Comparison of ENCODE assay signal across 8 mouse cellular contexts in the genomic region with DNA sequence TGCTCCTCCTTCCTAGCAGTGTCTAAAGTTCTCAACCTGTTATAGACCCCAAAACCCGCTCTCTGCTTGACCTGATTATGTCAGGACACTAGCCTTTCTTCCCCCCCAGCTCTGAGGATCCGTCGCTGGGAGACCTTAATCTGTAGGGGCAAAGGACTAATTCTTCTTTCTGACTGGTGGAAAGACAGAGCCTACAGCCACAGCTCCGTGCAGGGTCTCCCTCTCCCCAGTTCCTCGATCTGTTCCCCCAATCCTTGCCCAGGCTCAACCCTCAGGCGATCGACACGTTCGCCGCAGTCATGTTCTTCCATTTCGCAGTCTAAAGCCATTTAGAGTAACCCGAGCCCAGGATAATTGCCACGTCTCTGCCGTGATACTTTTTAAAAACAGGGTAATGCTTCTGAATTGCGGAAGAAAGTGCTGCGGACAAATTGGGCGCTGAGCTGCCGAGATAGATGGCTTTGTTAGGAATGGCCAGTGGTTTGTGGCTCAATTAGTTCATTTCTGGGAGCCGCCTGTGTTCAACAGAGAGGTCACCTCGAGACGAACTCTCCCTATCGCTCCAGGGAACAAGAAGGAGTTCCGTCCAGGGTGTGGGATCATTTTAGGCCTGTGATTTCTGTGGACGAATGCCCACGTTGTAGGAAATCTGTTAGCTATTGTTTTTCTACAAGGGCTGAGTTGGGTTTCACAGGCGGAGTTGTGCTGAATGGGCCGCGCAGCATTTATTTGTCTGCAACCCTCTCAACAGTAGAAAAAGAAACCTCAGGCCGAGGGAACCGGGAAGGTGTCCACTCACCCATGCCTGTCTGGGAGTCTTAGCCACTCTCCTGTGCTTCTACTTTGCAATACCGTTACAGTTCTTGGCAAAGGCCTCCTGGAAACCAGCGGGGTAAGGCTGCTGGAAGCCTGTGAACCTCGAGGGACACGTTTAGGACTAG. TPM values are rescaled to one million over a fixed set of nuclear protein-coding genes. Genes with fewer than 3 reads are reported as not detected.
DNase-seq lines count a peak whose midpoint lies in the region; ATAC-seq and TF ChIP-seq lines count a peak whose summit lies in the region.

No protein-coding gene starts in this region.

- peak overlapping the region; percentile 66 for H3K4me3 ChIP-seq in heart, embryonic 11.5 days (ENCODE audit: low read depth, low read length)
- H3K4me3 ChIP-seq in heart, postnatal 0 days (ENCODE audit: low read depth, low read length) = peak overlapping the region; percentile 76
- H3K4me3 ChIP-seq in liver, embryonic 15.5 days (replicated peaks) = peak overlapping the region; percentile 53

- WGBS in heart, embryonic 11.5 days (ENCODE audit: insufficient replicate concordance) = 3% methylated on average over 34 of the region's 34 CpGs
- WGBS in heart, postnatal 0 days = 26% methylated on average over 34 of the region's 34 CpGs
- 2% methylated on average over 34 of the region's 34 CpGs for WGBS in liver, embryonic 15.5 days (ENCODE audit: insufficient replicate concordance)

- peak overlapping the region; percentile 94 for H3K4me2 ChIP-seq in heart, embryonic 11.5 days
- peak overlapping the region; percentile 85 for H3K4me2 ChIP-seq in heart, postnatal 0 days (ENCODE audit: low read depth, low read length)
- peak overlapping the region; percentile 73 for H3K4me2 ChIP-seq in liver, embryonic 15.5 days

- intact Hi-C loops in heart, postnatal 25 days (cut with DNase I) = loop anchor here (10.0 kb wide), 1 partner anchor 232 kb away; a partner anchor contains a TSS

- H3K4me1 ChIP-seq in heart, embryonic 11.5 days (ENCODE audit: control insufficient read depth, insufficient read depth, low read length) = 0 out of 2 replicates have a peak, but pooled peaks cover 8% of the 10 kb centered on the region
- H3K4me1 ChIP-seq in heart, postnatal 0 days (ENCODE audit: control insufficient read depth, insufficient read depth) = peaks cover 8% of the 10 kb centered on the region
- peaks cover 6% of the 10 kb centered on the region for H3K4me1 ChIP-seq in liver, embryonic 15.5 days (replicated peaks)

- no peak for DNase-seq in heart, postnatal 25 days (ENCODE audit: low spot score)
- peak; percentile 53 for DNase-seq in brain, embryonic 14.5 days (ENCODE audit: low read depth)
- DNase-seq in heart, postnatal 0 days (ENCODE audit: low spot score) = no peak
- DNase-seq in right cerebral cortex, postnatal 14 days = no peak
- no peak for DNase-seq in thymus, postnatal 14 days
- DNase-seq in thymus, postnatal 25 days = no peak

- no peak overlapping the region for H3K9ac ChIP-seq in heart, embryonic 11.5 days (ENCODE audit: low read depth, low read length)
- no peak overlapping the region for H3K9ac ChIP-seq in heart, postnatal 0 days (replicated peaks; ENCODE audit: low read depth, low read length)
- H3K9ac ChIP-seq in liver, embryonic 15.5 days = no peak overlapping the region

- TF ChIP-seq CTCF in brain, embryonic 14.5 days (IDR thresholded peaks at IDR 0.05; ENCODE audit: borderline replicate concordance, extremely low read depth, insufficient read depth, insufficient read length) = no peak
- no peak for TF ChIP-seq CTCF in heart, postnatal 0 days (IDR thresholded peaks at IDR 0.05; ENCODE audit: low read depth)

- H3K27me3 ChIP-seq in heart, embryonic 11.5 days (ENCODE audit: control insufficient read depth, insufficient read depth, low read length) = peaks cover 59% of the 10 kb centered on the region
- H3K27me3 ChIP-seq in heart, postnatal 0 days (ENCODE audit: control insufficient read depth, insufficient read depth, low read length) = peaks cover 79% of the 10 kb centered on the region
- H3K27me3 ChIP-seq in liver, embryonic 15.5 days = peaks cover 99% of the 10 kb centered on the region

- no peak for TF ChIP-seq POLR2A in brain, embryonic 14.5 days (IDR thresholded peaks at IDR 0.05; ENCODE audit: borderline replicate concordance, extremely low read depth, insufficient read depth, insufficient read length, poor library complexity, severe bottlenecking)

- no peak for ATAC-seq in heart, embryonic 11.5 days (replicated peaks; ENCODE audit: insufficient number of reproducible peaks, low FRiP score, low TSS enrichment)
- ATAC-seq in heart, postnatal 0 days (ENCODE audit: insufficient read depth, low read depth) = no peak; the same call in 1 of the 2 replicates
- ATAC-seq in liver, embryonic 15.5 days (ENCODE audit: insufficient read depth) = no peak

- H3K9me3 ChIP-seq in heart, embryonic 11.5 days (replicated peaks; ENCODE audit: control insufficient read depth, low read length) = no peaks in the 10 kb centered on the region
- H3K9me3 ChIP-seq in heart, postnatal 0 days (replicated peaks; ENCODE audit: control insufficient read depth, low read length) = no peaks in the 10 kb centered on the region
- H3K9me3 ChIP-seq in liver, embryonic 15.5 days (replicated peaks) = no peaks in the 10 kb centered on the region

- no peak overlapping the region for H3K27ac ChIP-seq in heart, embryonic 11.5 days (ENCODE audit: low read depth, low read length)
- no peak overlapping the region for H3K27ac ChIP-seq in heart, postnatal 0 days (ENCODE audit: low read depth)
- no peak overlapping the region for H3K27ac ChIP-seq in liver, embryonic 15.5 days (replicated peaks)

- TF ChIP-seq EP300 in heart, postnatal 0 days (IDR thresholded peaks at IDR 0.05; ENCODE audit: low read depth) = no peak

- H3K36me3 ChIP-seq in heart, embryonic 11.5 days (ENCODE audit: control insufficient read depth, insufficient read depth, low read length) = no peaks in the 10 kb centered on the region
- no peaks in the 10 kb centered on the region for H3K36me3 ChIP-seq in heart, postnatal 0 days (replicated peaks; ENCODE audit: control insufficient read depth, insufficient read depth, low read length)
- no peaks in the 10 kb centered on the region for H3K36me3 ChIP-seq in liver, embryonic 15.5 days (replicated peaks)

RNA-seq across cellular contexts. Expression of a gene that starts 0.8 kb away (rescaled TPM):
- polyA plus RNA-seq in heart, embryonic 11.5 days (2014; fragmentation: Nextera tagmentation; extraction: Ambion mirVana) = 1.3 and 2.3 TPM in 2 replicates
- total RNA-seq in heart, postnatal 25 days (2021) = 1 to 10 TPM in 1 of 2 experiments, under 1 TPM in 1; 0.81 to 1.0 TPM
- polyA plus RNA-seq in brain, embryonic 14.5 days (2012; rRNA removed) = 0.53 and 0.94 TPM in 2 replicates
- total RNA-seq in heart, postnatal 0 days (2014; rRNA removed; ENCODE audit: low replicate concordance) = 0.15 TPM in 1 of 2 replicates, not detected in the other
- 0.18 and 0.38 TPM in 2 replicates for polyA plus RNA-seq in heart, postnatal 0 days (2015; fragmentation: Nextera tagmentation; extraction: Ambion mirVana)
- polyA plus RNA-seq in liver, embryonic 15.5 days (2015; fragmentation: Nextera tagmentation; extraction: Ambion mirVana) = 0.29 and 0.53 TPM in 2 replicates
